Mouse (Mus musculus) neutrophil, adult 65 days (primary cell): ENCODE data around the gene Olfr406. TPM values are rescaled to one million over a fixed set of nuclear protein-coding genes. Genes with fewer than 3 reads are reported as not detected.

ENCODE experiments used
- total RNA-seq: library from RNA; stranded (reverse); gene quantifications from 2 replicates; pipeline ENCODE4 v1.2.4, GENCODE M21; 2023

Gene Olfr406
- not detected in 2 replicates for total RNA-seq

DNA sequence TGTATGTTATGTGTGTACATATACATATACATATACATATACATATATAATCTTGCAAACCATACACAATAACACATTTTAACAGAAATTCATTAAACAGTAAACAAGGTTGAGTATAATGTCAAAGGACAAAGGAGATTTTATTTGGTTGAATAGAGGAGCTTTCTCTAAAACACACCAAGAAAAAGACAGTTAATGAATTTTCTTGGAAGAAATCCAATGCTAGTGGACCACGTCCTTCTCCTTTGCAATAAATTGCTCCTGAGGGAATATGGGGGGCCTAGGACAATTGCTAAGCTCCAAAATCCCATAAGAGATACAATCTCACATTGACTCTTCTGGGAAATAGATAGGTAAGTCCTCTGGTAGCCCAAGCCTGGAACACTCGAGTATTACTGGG is at the start of gene Olfr406:
Gene Olfr406 (plus strand): TSS at position 301 of the 400 bp plus-strand sequence.

GRCm38 (mm10) chr11:74211279-74211678 is 48.3 kb upstream of the Olfr406 start, which contains the start of gene Olfr43:
Gene Olfr43 (minus strand): TSS chr11:74211379.

GRCm38 (mm10) chr11:74283436-74283835 is 23.8 kb downstream of the Olfr406 start, which contains the start of gene Olfr59:
Gene Olfr59 (plus strand): TSS chr11:74283736.

Other genes with a start within 250 kb of the Olfr406 start
- gene Olfr139, start 203.3 kb upstream of the Olfr406 start, total RNA-seq, result not detected in 2 replicates
- gene Olfr399, start 203.2 kb upstream of the Olfr406 start, total RNA-seq, result not detected in 2 replicates
- gene Zfp616, start 189.9 kb upstream of the Olfr406 start, total RNA-seq, result not detected in 2 replicates
- gene Olfr401, start 146.1 kb upstream of the Olfr406 start, total RNA-seq, result not detected in 2 replicates
- gene Olfr402, start 106.3 kb upstream of the Olfr406 start, total RNA-seq, result not detected in 2 replicates
- gene Olfr403, start 73.6 kb upstream of the Olfr406 start, total RNA-seq, result not detected in 2 replicates
- gene Olfr43, start 48.4 kb upstream of the Olfr406 start, total RNA-seq, result not detected in 2 replicates
- gene Olfr59, start 23.9 kb downstream of the Olfr406 start, total RNA-seq, result not detected in 2 replicates
- gene Olfr410, start 78.2 kb downstream of the Olfr406 start, total RNA-seq, result not detected in 2 replicates
- gene Olfr411, start 92.8 kb downstream of the Olfr406 start, total RNA-seq, result not detected in 2 replicates
- not detected in 2 replicates for gene Olfr412, start 102.3 kb downstream of the Olfr406 start, total RNA-seq